ENCODE assay signal across 21 mouse cellular contexts in the genomic region with DNA sequence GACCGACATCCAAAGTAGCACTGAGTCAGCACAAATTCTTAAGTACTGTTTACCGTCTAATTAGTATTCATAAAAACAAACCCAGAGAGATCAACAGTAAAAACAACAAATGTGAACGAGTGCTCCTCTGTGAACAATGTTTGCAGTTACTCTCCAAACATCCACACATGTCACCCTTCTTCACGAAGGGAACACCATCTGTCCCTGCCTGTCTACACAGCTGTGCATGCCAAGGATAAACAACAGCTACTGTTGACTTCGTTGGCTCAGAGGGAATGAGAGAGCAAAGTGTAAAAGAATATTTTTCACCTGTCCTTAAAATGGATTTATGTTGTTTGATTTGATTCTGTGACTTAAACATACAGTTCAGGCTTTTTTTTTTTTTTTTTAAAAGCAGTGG.
DNase-seq lines count a peak whose midpoint lies in the region; ATAC-seq lines count a peak whose summit lies in the region.
"Had no signal": no experiment of that assay in that cellular context is flagged by ENCODE, and none has a peak within 500 bp of the region (broad histone marks: within the 10 kb centered on the region; RNA-seq: fewer than 3 reads in every experiment).

No protein-coding gene starts in this region.

- peak; percentile 45 for DNase-seq in forebrain, embryonic 14.5 days (ENCODE audit: low spot score)
- DNase-seq in forebrain, embryonic 11.5 days (ENCODE audit: low spot score): no peak
- DNase-seq in layer of hippocampus, adult 9-10 months (ENCODE audit: low spot score): peak; percentile 7
- DNase-seq in layer of hippocampus, postnatal 14 days (ENCODE audit: low spot score in 2 of 2): no peak
- peak; percentile 20 for DNase-seq in brain, adult 2 months (ENCODE audit: low read depth, low spot score)
- DNase-seq in kidney, adult 8-10 months: no peak
- DNase-seq in spleen, postnatal 10 days (ENCODE audit: low spot score in 2 of 2): no peak
- DNase-seq: adrenal gland, adult 8-10 months; adrenal gland, postnatal 36 days; cerebellum, adult 18-20 months; cerebellum, adult 9-11 months; cerebellum, postnatal 36 days; gastrocnemius, postnatal 10 days; heart, postnatal 36 days had no signal

- 65% methylated on average over 5 of the region's 5 CpGs for WGBS in forebrain, embryonic 14.5 days
- WGBS in forebrain, embryonic 11.5 days: 78% methylated on average over 5 of the region's 5 CpGs

- no peak overlapping the region for H3K27ac ChIP-seq in forebrain, embryonic 14.5 days (ENCODE audit: low read depth, low read length)
- no peak overlapping the region for H3K27ac ChIP-seq in forebrain, embryonic 11.5 days (ENCODE audit: low read depth, low read length)
- H3K27ac ChIP-seq: embryonic facial prominence, embryonic 15.5 days; forebrain, embryonic 10.5 days; heart, embryonic 13.5 days; hindbrain, embryonic 15.5 days had no signal

- H3K36me3 ChIP-seq in forebrain, embryonic 14.5 days (ENCODE audit: control insufficient read depth, insufficient read depth, low read length): no peaks in the 10 kb centered on the region
- no peaks in the 10 kb centered on the region for H3K36me3 ChIP-seq in forebrain, embryonic 11.5 days (ENCODE audit: control insufficient read depth, insufficient read depth, low read length)
- H3K36me3 ChIP-seq: embryonic facial prominence, embryonic 15.5 days; forebrain, embryonic 10.5 days; G1E; heart, embryonic 13.5 days; hindbrain, embryonic 15.5 days had no signal

- H3K4me3 ChIP-seq in forebrain, embryonic 14.5 days (ENCODE audit: low read depth, low read length): no peak overlapping the region
- H3K4me3 ChIP-seq in forebrain, embryonic 11.5 days (ENCODE audit: low read depth, low read length): no peak overlapping the region
- H3K4me3 ChIP-seq: embryonic facial prominence, embryonic 15.5 days; erythroblast, embryonic 14.5 days; forebrain, embryonic 10.5 days; heart, embryonic 13.5 days; hindbrain, embryonic 15.5 days had no signal

- H3K4me2 ChIP-seq in forebrain, embryonic 14.5 days (ENCODE audit: low read length): no peak overlapping the region
- H3K4me2 ChIP-seq in forebrain, embryonic 11.5 days (ENCODE audit: low read depth, low read length, severe bottlenecking): no peak overlapping the region
- H3K4me2 ChIP-seq: embryonic facial prominence, embryonic 15.5 days; heart, embryonic 13.5 days; hindbrain, embryonic 15.5 days had no signal

- peaks cover 3% of the 10 kb centered on the region; the same call in 1 of the 2 replicates for H3K4me1 ChIP-seq in forebrain, embryonic 14.5 days (ENCODE audit: control insufficient read depth, insufficient read depth, low read length)
- H3K4me1 ChIP-seq in forebrain, embryonic 11.5 days (replicated peaks; ENCODE audit: control insufficient read depth, insufficient read depth, low read length): no peaks in the 10 kb centered on the region
- H3K4me1 ChIP-seq: embryonic facial prominence, embryonic 15.5 days had no signal

- H3K9me3 ChIP-seq in forebrain, embryonic 14.5 days (replicated peaks; ENCODE audit: control insufficient read depth, low read length): no peaks in the 10 kb centered on the region
- no peaks in the 10 kb centered on the region for H3K9me3 ChIP-seq in forebrain, embryonic 11.5 days (ENCODE audit: control insufficient read depth, low read length)
- H3K9me3 ChIP-seq: embryonic facial prominence, embryonic 15.5 days; forebrain, embryonic 10.5 days; G1E; heart, embryonic 13.5 days; hindbrain, embryonic 15.5 days had no signal

- no peak overlapping the region for H3K9ac ChIP-seq in forebrain, embryonic 14.5 days (ENCODE audit: low read length)
- no peak overlapping the region for H3K9ac ChIP-seq in forebrain, embryonic 11.5 days (ENCODE audit: low read length)
- H3K9ac ChIP-seq: embryonic facial prominence, embryonic 15.5 days; heart, embryonic 13.5 days; hindbrain, embryonic 15.5 days had no signal

- ATAC-seq in forebrain, embryonic 14.5 days: no peak; the same call in 1 of the 2 replicates
- ATAC-seq in forebrain, embryonic 11.5 days (replicated peaks; ENCODE audit: low FRiP score): no peak
- ATAC-seq: intestine, embryonic 16.5 days had no signal

- no peaks in the 10 kb centered on the region for H3K27me3 ChIP-seq in forebrain, embryonic 14.5 days (replicated peaks; ENCODE audit: control insufficient read depth, insufficient read depth, low read length)
- H3K27me3 ChIP-seq in forebrain, embryonic 11.5 days (ENCODE audit: control insufficient read depth, insufficient read depth, low read length): no peaks in the 10 kb centered on the region
- H3K27me3 ChIP-seq: embryonic facial prominence, embryonic 15.5 days; heart, embryonic 13.5 days; hindbrain, embryonic 15.5 days had no signal

Comparison
In these comparisons a context has a peak if more than half of its experiments do, and no peak if none do; other contexts are left out.
1. DNase-seq: peak in forebrain, embryonic 14.5 days (single experiment), layer of hippocampus, adult 9-10 months (single experiment) and brain, adult 2 months (single experiment); none in forebrain, embryonic 11.5 days (single experiment), layer of hippocampus, postnatal 14 days (0 of 2), kidney, adult 8-10 months (0 of 2) and spleen, postnatal 10 days (0 of 2).